Mouse (Mus musculus) hindlimb bud, embryonic 11.5 days (tissue): Measurements from ENCODE around the gene Lsm4.
A peak's percentile ranks its signal among the peaks of the same experiment; 100 is the strongest.

Experiments
- DNase-seq: peaks from one replicate; pipeline ENCODE4 v3.0.0-alpha.2; 2012; ENCODE audit warnings: low read depth, low spot score; ENCODE audit errors: extremely low spot score

Gene Lsm4

GRCm38 (mm10) chr8:70677451-70678080, 4.5 kb downstream of the Lsm4 start:
- no peak for DNase-seq

- DNase-seq = no peak
These were observed 5.6 kb downstream of the Lsm4 start for GRCm38 (mm10) chr8:70678679-70679078.

GRCm38 (mm10) chr8:70679404-70679803, 6.4 kb downstream of the Lsm4 start:
- DNase-seq = no peak

- DNase-seq = no peak
These were observed 7.0 kb downstream of the Lsm4 start for GRCm38 (mm10) chr8:70680039-70680438.

GRCm38 (mm10) chr8:70681410-70681809, 8.4 kb downstream of the Lsm4 start:
- no peak for DNase-seq

- no peak for DNase-seq
These were observed 9.1 kb downstream of the Lsm4 start for GRCm38 (mm10) chr8:70682193-70682592.

GRCm38 (mm10) chr8:70682692-70683091, 9.6 kb downstream of the Lsm4 start:
- DNase-seq = no peak

- no peak for DNase-seq
These were observed 11.2 kb downstream of the Lsm4 start for GRCm38 (mm10) chr8:70684291-70684690.

- no peak for DNase-seq
These were observed 14.5 kb downstream of the Lsm4 start for GRCm38 (mm10) chr8:70687576-70687975.

GRCm38 (mm10) chr8:70688136-70688535, 15.1 kb downstream of the Lsm4 start:
- no peak for DNase-seq

GRCm38 (mm10) chr8:70689892-70690390, 16.9 kb downstream of the Lsm4 start:
- DNase-seq = no peak

GRCm38 (mm10) chr8:70691230-70691629, 18.2 kb downstream of the Lsm4 start:
- no peak for DNase-seq

GRCm38 (mm10) chr8:70691727-70692231, 18.7 kb downstream of the Lsm4 start:
- DNase-seq = peak; percentile 77

- no peak for DNase-seq
These were observed 20.6 kb downstream of the Lsm4 start for GRCm38 (mm10) chr8:70693636-70694035.

- DNase-seq = no peak
These were observed 22.4 kb downstream of the Lsm4 start for GRCm38 (mm10) chr8:70695318-70696018.

GRCm38 (mm10) chr8:70696019-70696885, 23.2 kb downstream of the Lsm4 start:
- no peak for DNase-seq

GRCm38 (mm10) chr8:70696946-70697345, 23.9 kb downstream of the Lsm4 start:
- DNase-seq = no peak

GRCm38 (mm10) chr8:70697366-70698250, 24.6 kb downstream of the Lsm4 start:
- DNase-seq = no peak

- peak; percentile 95 for DNase-seq
These were observed 25.5 kb downstream of the Lsm4 start, which contains the start of gene Jund for GRCm38 (mm10) chr8:70698310-70699109. TSS of gene Jund (plus strand) at chr8:70698949.
